Mouse (Mus musculus) midbrain, embryonic 14.5 days (tissue): ENCODE data around the gene Olfr510. TPM values are rescaled to one million over a fixed set of nuclear protein-coding genes. Genes with fewer than 3 reads are reported as not detected.

ENCODE experiments used
- polyA plus RNA-seq: library from polyadenylated mRNA; unstranded; fragments of >200 nt; fragmentation: Nextera tagmentation; extraction: Ambion mirVana; gene quantifications from 2 replicates; pipeline ENCODE4 v1.2.1, GENCODE M21; 2014

Gene Olfr510
- polyA plus RNA-seq, 1 experiment from 2014 or later: not detected

Other genes with a start within 250 kb of the Olfr510 start
- gene Olfr497, start 246.0 kb upstream of the Olfr510 start, polyA plus RNA-seq: not detected in 2 replicates
- gene Olfr498, start 201.1 kb upstream of the Olfr510 start, polyA plus RNA-seq: not detected in 2 replicates
- gene Olfr502, start 141.4 kb upstream of the Olfr510 start, polyA plus RNA-seq: not detected in 2 replicates
- gene Olfr503, start 121.9 kb upstream of the Olfr510 start, polyA plus RNA-seq: not detected in 2 replicates
- gene Olfr504, start 100.6 kb upstream of the Olfr510 start, polyA plus RNA-seq: not detected in 2 replicates
- not detected in 2 replicates for gene Olfr506, start 55.6 kb upstream of the Olfr510 start, polyA plus RNA-seq
- gene Olfr507, start 44.6 kb upstream of the Olfr510 start, polyA plus RNA-seq: not detected in 2 replicates
- not detected in 2 replicates for gene Olfr508, start 36.4 kb upstream of the Olfr510 start, polyA plus RNA-seq
- 0.05 TPM in 1 of 2 replicates, not detected in the other for gene Olfr509, start 14.5 kb upstream of the Olfr510 start, polyA plus RNA-seq
- gene Olfr512, start 46.9 kb downstream of the Olfr510 start, polyA plus RNA-seq: not detected in 2 replicates
- not detected in 2 replicates for gene Olfr513, start 84.6 kb downstream of the Olfr510 start, polyA plus RNA-seq
- gene Olfr514, start 159.6 kb downstream of the Olfr510 start, polyA plus RNA-seq: not detected in 2 replicates
- not detected in 2 replicates for gene Olfr516, start 184.1 kb downstream of the Olfr510 start, polyA plus RNA-seq
- not detected in 2 replicates for gene Olfr517, start 206.0 kb downstream of the Olfr510 start, polyA plus RNA-seq
- gene Olfr518, start 218.6 kb downstream of the Olfr510 start, polyA plus RNA-seq: not detected in 2 replicates
- gene Olfr519, start 228.0 kb downstream of the Olfr510 start, polyA plus RNA-seq: not detected in 2 replicates